Mouse (Mus musculus) layer of hippocampus, postnatal 36 days (tissue): ENCODE measurements around the gene Tusc1. TPM values are rescaled to one million over a fixed set of nuclear protein-coding genes. Genes with fewer than 3 reads are reported as not detected.

Source experiments
- DNase-seq, 2 experiments: peaks; one replicate each; pipeline ENCODE4 v3.0.0; 2022
- total RNA-seq, 2 experiments: library from RNA; stranded (reverse); gene quantifications; 2 replicates each; pipeline ENCODE4 v1.2.3; 2021

Tusc1 gene
- total RNA-seq: 10 to 100 TPM; 10.7 to 12.8 TPM

GRCm38 (mm10) chr4:93335118-93336003 is at the start of gene Tusc1:
Tusc1 (minus strand) TSS chr4:93335511.
- peak; percentile 77 for DNase-seq

GRCm38 (mm10) chr4:93352930-93353329 is 17.6 kb upstream of the Tusc1 start:
- DNase-seq: no peak

DNA sequence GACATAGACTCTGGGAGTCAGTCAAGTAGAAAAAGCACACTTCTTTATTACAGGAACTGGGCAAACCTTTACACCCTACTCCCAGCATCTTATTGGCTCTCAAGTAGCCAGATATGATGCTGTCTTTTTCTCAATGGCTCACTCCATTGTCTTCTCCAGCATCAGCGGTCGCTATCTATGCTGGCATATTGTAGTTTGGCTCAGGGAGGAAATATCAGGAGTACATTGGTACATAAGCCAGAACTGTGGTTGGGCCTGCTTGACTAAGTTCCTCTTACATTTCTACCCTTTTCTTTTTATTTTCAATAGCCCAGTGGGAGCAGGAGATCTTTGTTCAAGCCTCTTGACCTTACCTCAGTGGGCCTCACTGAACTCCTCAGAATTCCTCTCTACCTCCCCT is 9.0 kb upstream of the Tusc1 start:
- no peak for DNase-seq

DNA sequence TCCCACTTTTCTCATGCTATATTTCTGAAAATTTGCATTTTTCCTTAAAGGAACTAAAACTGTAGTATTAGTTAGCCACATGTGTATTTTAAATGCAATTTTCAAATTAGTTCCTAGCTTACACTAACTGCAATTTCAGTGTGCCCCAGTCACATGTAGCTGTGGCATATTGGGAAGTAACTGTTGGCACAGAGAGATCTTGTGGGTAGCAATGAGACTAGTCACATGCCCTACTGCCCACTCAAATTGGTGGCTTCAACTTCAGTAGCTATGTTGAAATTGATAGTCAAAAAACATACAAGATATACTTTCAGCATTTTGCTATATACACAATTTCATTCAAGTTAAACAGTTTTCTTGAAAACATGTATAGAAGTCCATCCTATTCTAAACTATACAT is 6.3 kb upstream of the Tusc1 start:
- no peak for DNase-seq

GRCm38 (mm10) chr4:93337977-93338376 is 2.7 kb upstream of the Tusc1 start:
- no peak for DNase-seq

DNA sequence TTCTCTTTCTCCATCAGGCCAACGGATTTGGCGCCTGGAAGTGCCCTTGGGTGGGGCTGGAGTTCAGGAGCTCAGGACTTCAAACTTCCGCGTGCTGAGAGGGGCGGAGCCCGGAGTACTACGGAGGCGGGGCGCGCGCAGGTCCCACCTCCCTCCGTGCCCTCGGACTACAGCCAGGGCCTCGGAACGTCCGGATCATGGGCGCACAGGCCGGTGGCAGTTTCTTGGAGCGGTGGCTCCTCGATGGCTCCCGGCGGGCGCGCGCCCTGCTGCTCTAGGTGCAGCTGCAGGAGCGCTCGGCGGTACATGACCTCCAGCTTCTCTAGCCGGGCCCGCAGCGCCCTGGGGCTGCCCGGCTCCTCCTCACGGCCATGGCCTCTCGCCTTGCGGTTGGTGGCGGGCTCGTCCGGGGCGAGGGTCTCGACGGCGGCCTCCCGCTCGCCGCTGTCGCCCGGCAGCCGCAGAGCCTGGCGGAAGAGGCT is 634 bp downstream of the Tusc1 start:
- peak; percentile 69 to 75 for DNase-seq

DNA sequence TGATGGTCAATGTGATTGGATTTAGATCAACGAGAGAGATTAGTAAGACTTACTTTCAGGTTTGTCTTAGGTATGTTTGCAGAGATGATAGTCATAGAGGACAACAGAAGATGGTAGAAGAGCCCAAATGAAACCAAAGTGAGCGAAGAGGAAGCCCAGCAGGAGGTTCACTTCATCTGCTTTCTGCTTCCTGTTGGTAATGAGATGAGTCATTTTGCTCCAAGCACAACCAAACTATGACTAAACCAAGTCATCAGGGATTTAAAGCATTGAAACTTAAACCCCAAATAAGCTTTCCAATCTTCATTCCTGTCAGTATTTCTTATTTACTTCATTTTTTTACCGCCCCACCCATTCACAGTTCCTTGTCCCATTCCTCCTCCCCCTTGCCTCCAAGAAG is 27.8 kb downstream of the Tusc1 start:
- DNase-seq: no peak

DNA sequence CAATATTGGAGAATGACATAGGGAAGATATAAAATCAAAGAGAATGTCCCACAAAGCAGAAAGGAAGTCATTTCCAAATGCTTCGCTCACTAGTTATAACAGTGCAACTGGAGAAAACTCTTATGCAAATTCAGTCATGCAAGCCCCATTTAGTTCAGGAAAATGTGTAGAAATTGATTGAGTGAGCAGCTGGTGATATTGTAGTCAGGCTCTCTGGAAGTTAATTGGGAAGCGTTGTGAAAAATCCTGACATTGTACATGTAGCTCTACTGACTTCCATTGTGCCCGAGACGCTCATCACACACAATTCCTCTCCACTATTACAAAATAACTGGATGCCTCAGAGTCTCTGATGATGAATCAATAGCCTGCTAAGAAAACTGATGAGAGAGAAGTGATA is 49.2 kb downstream of the Tusc1 start:
- DNase-seq: no peak
